Mouse (Mus musculus): Measurements from ENCODE around the gene Efhd2. TPM values are rescaled to one million over a fixed set of nuclear protein-coding genes. Genes with fewer than 3 reads are reported as not detected.

Efhd2 gene
- total RNA-seq, 1 experiment from 2014 or later: 47.2 TPM

DNA sequence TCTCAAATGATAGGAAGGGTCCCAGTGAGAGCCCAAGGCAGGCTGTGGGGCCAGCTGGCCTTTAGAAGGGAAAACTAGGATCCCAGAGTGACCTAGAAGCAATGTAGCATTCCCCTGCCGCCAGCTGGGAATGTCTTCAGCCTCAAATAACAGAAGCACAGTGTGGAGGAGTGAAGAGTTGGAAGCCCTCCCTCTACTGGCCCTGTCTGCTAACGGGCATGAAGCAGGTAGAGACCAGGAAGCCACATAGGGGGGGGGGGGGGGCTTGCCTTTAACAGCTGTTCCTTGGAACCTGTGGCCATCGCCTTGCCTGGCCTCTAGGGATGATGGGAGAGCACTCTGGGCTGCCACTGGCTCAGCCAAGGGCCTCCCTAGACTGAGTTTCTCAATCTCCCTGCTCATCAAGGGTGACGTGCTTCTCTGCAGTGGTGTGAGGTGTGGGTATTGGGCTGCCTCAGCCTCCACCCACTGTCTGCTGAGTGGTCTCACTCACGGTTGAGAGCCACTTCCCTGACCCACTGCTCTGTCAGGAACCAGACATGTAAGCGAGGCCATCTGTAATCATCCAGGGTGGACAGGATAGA, 11.8 kb upstream of the Efhd2 start:
- no peak for ATAC-seq (replicated peaks in 1 of 2; ENCODE audit: insufficient read depth in 1 of 2, low FRiP score in 2 of 2, low TSS enrichment in 1 of 2, low read depth in 1 of 2, poor library complexity in 2 of 2, severe bottlenecking in 2 of 2)

DNA sequence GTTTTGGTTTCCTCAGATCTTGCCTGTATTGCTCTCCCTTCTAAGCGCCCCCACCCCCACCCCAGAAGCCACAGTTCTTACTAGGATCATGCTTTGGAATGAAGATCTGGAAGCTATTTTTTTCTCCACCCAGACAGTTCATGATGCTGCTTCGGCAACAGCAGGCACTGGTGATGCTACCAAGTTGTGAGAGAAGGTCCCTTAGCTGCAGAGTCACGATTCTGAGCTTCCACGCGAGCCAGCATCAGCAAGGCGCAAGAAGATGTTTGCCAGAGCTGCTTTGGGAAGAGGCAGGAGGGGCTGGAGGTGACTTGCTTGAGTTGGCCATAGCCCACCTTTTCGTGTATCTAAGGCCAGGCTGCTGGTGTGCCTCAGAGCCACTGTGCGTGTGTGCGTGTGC, 10.7 kb upstream of the Efhd2 start:
- ATAC-seq (replicated peaks in 1 of 2; ENCODE audit: insufficient read depth in 1 of 2, low FRiP score in 2 of 2, low TSS enrichment in 1 of 2, low read depth in 1 of 2, poor library complexity in 2 of 2, severe bottlenecking in 2 of 2): no peak

DNA sequence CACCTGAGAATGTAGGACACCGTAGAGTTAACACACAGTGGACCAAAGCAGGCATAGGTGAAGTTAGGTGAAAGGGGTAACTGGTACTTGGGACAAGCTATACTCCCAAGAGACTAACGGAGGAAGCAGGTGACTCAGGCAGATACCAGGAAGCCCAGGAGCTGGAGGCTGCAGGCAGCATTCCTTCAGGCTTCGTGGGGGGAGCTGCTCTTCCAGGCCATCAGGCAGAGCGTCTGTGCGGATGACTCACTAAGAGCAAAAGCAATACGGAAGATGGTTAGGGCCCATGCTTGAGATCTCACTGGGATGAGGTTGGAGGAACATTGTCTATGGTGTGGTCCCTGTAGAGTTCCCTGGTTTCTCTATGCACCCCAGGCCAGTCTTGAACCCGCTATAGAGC, 8.1 kb upstream of the Efhd2 start:
- ATAC-seq (replicated peaks in 1 of 2; ENCODE audit: insufficient read depth in 1 of 2, low FRiP score in 2 of 2, low TSS enrichment in 1 of 2, low read depth in 1 of 2, poor library complexity in 2 of 2, severe bottlenecking in 2 of 2): no peak

DNA sequence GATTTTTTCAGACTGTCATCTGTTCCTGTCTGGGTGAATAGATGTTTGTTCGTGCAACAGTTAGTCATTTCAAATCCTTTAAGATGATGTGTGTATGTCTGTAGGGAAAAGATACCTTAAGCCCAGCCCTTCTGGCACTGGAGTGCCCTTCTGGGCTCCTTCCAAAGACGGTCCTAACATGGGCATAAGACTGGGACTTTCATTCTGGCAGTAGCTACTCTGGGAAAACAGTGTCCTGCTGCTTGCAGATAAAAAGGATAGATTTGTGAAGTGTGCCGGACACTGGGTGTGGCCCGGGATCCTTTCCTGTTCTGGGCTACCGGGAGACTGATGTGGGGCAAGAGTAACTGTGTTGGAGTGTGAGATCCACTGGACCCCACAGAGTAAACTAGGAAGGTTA, 7.2 kb upstream of the Efhd2 start:
- no peak for ATAC-seq (replicated peaks in 1 of 2; ENCODE audit: insufficient read depth in 1 of 2, low FRiP score in 2 of 2, low TSS enrichment in 1 of 2, low read depth in 1 of 2, poor library complexity in 2 of 2, severe bottlenecking in 2 of 2)

DNA sequence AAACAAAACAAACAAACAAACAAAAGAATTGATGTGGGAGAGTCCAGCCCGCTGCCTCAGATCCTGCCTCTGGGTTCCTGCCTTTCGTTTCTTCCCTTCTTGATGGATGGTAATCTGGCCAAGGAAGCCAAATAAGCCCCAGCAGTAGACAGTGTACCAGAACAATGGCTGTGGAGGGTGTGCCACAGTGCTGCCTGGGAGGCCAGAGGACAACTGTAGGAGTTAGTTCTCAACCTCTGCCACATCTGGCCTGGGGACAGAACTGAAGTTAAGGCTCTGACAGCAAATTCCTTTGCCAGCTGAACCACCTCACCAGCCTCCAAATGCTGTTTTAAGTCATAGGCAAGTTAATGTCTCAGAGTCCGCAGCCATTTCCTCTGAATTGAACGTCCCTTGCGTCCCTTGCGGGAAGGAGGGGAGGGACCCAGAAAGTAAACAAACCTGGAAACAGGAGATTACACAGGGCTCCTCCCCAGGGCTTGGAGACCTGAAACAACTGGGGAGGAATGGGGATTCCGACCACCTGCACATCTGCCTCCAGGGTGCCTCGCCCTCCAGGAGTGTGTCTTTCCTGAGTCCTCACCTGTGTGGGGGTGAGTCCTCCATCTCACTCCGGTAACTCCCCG, 6.7 kb upstream of the Efhd2 start:
- no peak for ATAC-seq (replicated peaks in 1 of 2; ENCODE audit: insufficient read depth in 1 of 2, low FRiP score in 2 of 2, low TSS enrichment in 1 of 2, low read depth in 1 of 2, poor library complexity in 2 of 2, severe bottlenecking in 2 of 2)

GRCm38 (mm10) chr4:141879875-141880274, 5.2 kb upstream of the Efhd2 start:
- ATAC-seq (replicated peaks in 1 of 2; ENCODE audit: insufficient read depth in 1 of 2, low FRiP score in 2 of 2, low TSS enrichment in 1 of 2, low read depth in 1 of 2, poor library complexity in 2 of 2, severe bottlenecking in 2 of 2): no peak

DNA sequence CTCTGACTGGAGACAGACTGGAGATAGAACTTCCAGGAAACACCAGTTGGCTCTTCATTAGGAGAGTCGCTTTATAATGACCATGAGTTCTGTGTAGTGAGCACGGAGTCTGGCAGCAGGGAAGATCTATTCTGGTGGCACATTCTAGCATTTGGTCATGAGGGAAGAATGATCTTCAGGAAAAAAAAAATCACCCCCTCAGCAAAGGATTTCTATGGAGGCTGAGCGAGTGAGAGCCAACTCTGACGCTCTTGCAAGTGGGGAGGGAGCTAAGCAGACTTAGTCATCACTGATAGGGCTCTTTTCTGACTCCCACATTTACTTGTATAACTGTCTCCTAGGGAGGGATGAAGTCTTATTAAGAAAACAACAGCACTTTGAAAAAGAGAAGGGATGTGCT, 4.4 kb upstream of the Efhd2 start:
- no peak for ATAC-seq (replicated peaks in 1 of 2; ENCODE audit: insufficient read depth in 1 of 2, low FRiP score in 2 of 2, low TSS enrichment in 1 of 2, low read depth in 1 of 2, poor library complexity in 2 of 2, severe bottlenecking in 2 of 2)

- ATAC-seq (replicated peaks in 1 of 2; ENCODE audit: insufficient read depth in 1 of 2, low FRiP score in 2 of 2, low TSS enrichment in 1 of 2, low read depth in 1 of 2, poor library complexity in 2 of 2, severe bottlenecking in 2 of 2): no peak
These were observed 3.9 kb upstream of the Efhd2 start for GRCm38 (mm10) chr4:141878621-141879020.

GRCm38 (mm10) chr4:141875481-141876108, 875 bp upstream of the Efhd2 start:
- ATAC-seq (replicated peaks in 1 of 2; ENCODE audit: insufficient read depth in 1 of 2, low FRiP score in 2 of 2, low TSS enrichment in 1 of 2, low read depth in 1 of 2, poor library complexity in 2 of 2, severe bottlenecking in 2 of 2): no peak

GRCm38 (mm10) chr4:141874111-141874600, 564 bp downstream of the Efhd2 start:
- ATAC-seq (replicated peaks in 1 of 2; ENCODE audit: insufficient read depth in 1 of 2, low FRiP score in 2 of 2, low TSS enrichment in 1 of 2, low read depth in 1 of 2, poor library complexity in 2 of 2, severe bottlenecking in 2 of 2): 0 out of 4 replicates have a peak, but pooled peaks of 1 of the 2 experiments have one; percentile 8

DNA sequence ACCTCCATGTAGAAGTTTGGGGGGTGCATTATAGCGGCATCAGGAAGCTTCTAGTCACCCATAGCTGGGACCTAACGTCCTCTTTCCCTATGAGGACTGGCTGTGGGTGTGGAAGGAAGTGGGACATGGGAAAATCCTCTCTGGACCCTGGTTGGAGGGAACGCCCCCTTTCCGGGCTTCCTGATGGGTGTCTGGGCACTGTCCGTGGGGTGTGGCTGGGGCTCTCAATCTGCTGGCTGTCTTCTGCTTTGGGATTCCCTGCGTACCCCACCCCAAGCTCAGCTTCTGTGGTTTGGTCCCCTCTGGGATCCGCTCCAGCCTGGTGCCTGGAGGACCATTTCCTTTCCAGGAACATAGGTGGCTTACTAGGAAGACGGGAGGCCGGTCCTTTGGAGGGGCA, 1.7 kb downstream of the Efhd2 start:
- ATAC-seq (replicated peaks in 1 of 2; ENCODE audit: insufficient read depth in 1 of 2, low FRiP score in 2 of 2, low TSS enrichment in 1 of 2, low read depth in 1 of 2, poor library complexity in 2 of 2, severe bottlenecking in 2 of 2): no peak

DNA sequence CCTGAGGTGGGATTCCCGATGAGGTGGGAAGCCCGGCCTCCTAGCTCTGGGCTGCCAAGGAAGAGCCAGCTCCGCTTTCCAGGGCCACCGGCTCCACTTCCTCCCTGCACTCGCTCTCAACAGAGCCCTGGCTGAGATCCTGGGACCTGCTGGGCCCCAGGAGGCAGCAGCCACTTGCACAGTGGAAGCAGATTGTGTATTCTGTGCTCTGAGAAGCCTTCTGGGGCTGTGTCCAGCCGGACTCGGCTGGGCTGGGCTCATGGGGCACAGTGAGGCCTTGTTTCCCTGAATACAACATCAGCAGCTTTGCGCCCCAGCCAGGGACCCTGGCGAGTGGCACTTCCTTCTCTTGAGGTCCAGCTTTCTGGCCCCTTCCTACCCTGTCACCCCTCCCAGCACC, 2.8 kb downstream of the Efhd2 start:
- no peak for ATAC-seq (replicated peaks in 1 of 2; ENCODE audit: insufficient read depth in 1 of 2, low FRiP score in 2 of 2, low TSS enrichment in 1 of 2, low read depth in 1 of 2, poor library complexity in 2 of 2, severe bottlenecking in 2 of 2)

- no peak for ATAC-seq (replicated peaks in 1 of 2; ENCODE audit: insufficient read depth in 1 of 2, low FRiP score in 2 of 2, low TSS enrichment in 1 of 2, low read depth in 1 of 2, poor library complexity in 2 of 2, severe bottlenecking in 2 of 2)
These were observed 3.4 kb downstream of the Efhd2 start for GRCm38 (mm10) chr4:141871333-141871725.

- ATAC-seq (replicated peaks in 1 of 2; ENCODE audit: insufficient read depth in 1 of 2, low FRiP score in 2 of 2, low TSS enrichment in 1 of 2, low read depth in 1 of 2, poor library complexity in 2 of 2, severe bottlenecking in 2 of 2): peak in 1 of 2 experiments; percentile 31; a peak in 1 of 4 replicates
These were observed 3.9 kb downstream of the Efhd2 start for GRCm38 (mm10) chr4:141870666-141871332.

- ATAC-seq (replicated peaks in 1 of 2; ENCODE audit: insufficient read depth in 1 of 2, low FRiP score in 2 of 2, low TSS enrichment in 1 of 2, low read depth in 1 of 2, poor library complexity in 2 of 2, severe bottlenecking in 2 of 2): no peak
These were observed 5.1 kb downstream of the Efhd2 start for GRCm38 (mm10) chr4:141869436-141870215.

DNA sequence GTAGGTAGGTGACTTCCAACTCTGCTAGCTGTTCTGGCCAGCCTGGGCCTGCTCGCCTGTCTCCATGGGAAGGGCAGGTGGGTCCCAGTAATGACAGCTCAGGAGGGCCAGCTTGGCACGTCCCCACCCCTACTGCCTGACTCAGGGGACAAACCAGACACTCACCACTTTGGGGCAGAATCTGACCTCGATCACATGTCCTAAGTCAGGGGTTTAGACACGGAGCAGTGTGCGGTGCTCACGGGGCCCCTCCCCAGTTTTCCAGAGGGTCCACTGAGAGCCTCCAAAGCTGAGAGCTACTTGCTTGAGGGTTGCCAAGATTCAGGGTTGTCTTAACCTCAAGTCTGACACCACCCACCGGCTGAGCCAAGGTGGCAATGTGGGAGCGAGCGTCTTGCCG, 6.7 kb downstream of the Efhd2 start:
- ATAC-seq (replicated peaks in 1 of 2; ENCODE audit: insufficient read depth in 1 of 2, low FRiP score in 2 of 2, low TSS enrichment in 1 of 2, low read depth in 1 of 2, poor library complexity in 2 of 2, severe bottlenecking in 2 of 2): no peak

DNA sequence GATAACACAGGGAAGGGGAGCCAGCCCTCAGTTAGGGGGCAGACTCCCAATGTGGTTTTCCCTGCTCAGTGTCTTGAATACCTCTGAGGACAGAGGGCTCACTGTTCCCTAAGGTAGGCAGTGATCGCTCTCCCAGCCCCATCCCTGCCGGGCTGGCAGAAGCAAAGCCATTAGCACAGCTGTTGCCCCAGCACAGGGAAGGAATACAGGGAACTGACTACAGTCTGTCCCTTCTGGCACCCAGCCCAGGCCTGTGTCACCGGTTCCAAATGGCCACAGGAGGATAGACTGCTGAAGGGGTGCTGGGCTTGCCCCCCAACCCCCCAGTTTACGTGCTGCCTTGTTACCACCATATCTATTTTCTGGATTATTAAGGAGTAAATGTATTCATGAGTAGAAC, 7.2 kb downstream of the Efhd2 start:
- ATAC-seq (replicated peaks in 1 of 2; ENCODE audit: insufficient read depth in 1 of 2, low FRiP score in 2 of 2, low TSS enrichment in 1 of 2, low read depth in 1 of 2, poor library complexity in 2 of 2, severe bottlenecking in 2 of 2): no peak

All from hematopoietic stem cell, adult 5-6 weeks (primary cell).